Mouse (Mus musculus) limb, embryonic 15.5 days (tissue): ENCODE measurements at regions not wholly inside any gene's neighbourhood (a gene's known extent, or its start where the extent isn't known, plus 50 kb on each side); places are given as distances from the start of the nearest gene placed in this dataset.
A peak's percentile ranks its signal among the peaks of the same experiment; 100 is the strongest.

Experiments
- ATAC-seq: fragments of 200-750 bp; cut with Nextera tagmentation; 2 replicates; pipeline ENCODE4 v1.8.0; 2017; ENCODE audit warnings: low read depth, moderate TSS enrichment; ENCODE audit not compliant: insufficient number of reproducible peaks, low FRiP score, low TSS enrichment
- H3K27ac ChIP-seq: fragments of 300-500 bp; sonication (generic); 2 replicates; pipeline ENCODE4 v1.5.1; 2015; ENCODE audit warnings: moderate library complexity, mild to moderate bottlenecking, inconsistent platforms
- H3K27me3 ChIP-seq: fragments of 300-500 bp; sonication (generic); 2 replicates; pipeline ENCODE4 v1.6.1; 2015; ENCODE audit warnings: inconsistent platforms
- H3K36me3 ChIP-seq: fragments of 300-500 bp; sonication (generic); 2 replicates; pipeline ENCODE4 v1.6.1; 2015; ENCODE audit warnings: inconsistent platforms
- H3K4me1 ChIP-seq: fragments of 300-500 bp; sonication (generic); 2 replicates; pipeline ENCODE4 v1.6.1; 2015; ENCODE audit warnings: inconsistent platforms
- H3K4me2 ChIP-seq: fragments of 300-500 bp; sonication (generic); 2 replicates; pipeline ENCODE4 v1.6.1; 2015; ENCODE audit warnings: mild to moderate bottlenecking, inconsistent platforms
- H3K4me3 ChIP-seq: fragments of 300-500 bp; sonication (generic); 2 replicates; pipeline ENCODE4 v1.5.1; 2015; ENCODE audit warnings: mild to moderate bottlenecking, inconsistent platforms
- H3K9ac ChIP-seq: fragments of 300-500 bp; sonication (generic); 2 replicates; pipeline ENCODE4 v1.6.1; 2015; ENCODE audit warnings: inconsistent platforms
- H3K9me3 ChIP-seq: fragments of 300-500 bp; sonication (generic); 2 replicates; pipeline ENCODE4 v1.6.1; 2016; ENCODE audit warnings: inconsistent platforms
- WGBS: fragments of 180-500 bp; shearing (Covaris S2); methylation state at CpG from one replicate; pipeline ENCODE4 v1.1.7; 2015; 5-methylcytosine and 5-hydroxymethylcytosine counted together

DNA sequence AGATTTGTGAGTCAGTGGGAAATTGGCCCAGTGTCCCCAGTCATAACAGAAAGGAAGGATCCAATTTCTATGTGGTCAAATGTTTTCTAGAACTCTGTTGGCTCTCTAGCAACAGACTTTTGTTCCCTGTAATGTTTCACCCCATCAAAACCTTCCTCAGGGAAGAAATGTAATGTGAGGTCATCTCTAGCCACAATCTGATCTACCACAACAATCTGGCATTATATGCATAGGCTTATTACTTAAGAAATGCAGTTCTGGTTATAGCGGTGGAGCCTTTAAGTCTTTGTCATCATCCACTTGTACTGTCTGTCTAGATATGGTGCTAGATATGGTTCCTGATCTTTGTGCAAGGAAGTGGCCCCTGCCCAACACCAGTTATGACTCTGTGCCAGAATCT, 178.4 kb upstream of the Pdzrn3 start:
- Histone ChIP-seq H3K27ac (no peak overlapping the region), H3K36me3 (no peaks in the 10 kb centered on the region), H3K4me1 (no peaks in the 10 kb centered on the region), H3K27me3 (no peaks in the 10 kb centered on the region), H3K9me3 (no peaks in the 10 kb centered on the region), H3K4me2 (no peak overlapping the region), H3K4me3 (no peak overlapping the region), H3K9ac (no peak overlapping the region)
- 83% methylated on average over 1 of the region's 1 CpGs for WGBS
- ATAC-seq, result no peak

DNA sequence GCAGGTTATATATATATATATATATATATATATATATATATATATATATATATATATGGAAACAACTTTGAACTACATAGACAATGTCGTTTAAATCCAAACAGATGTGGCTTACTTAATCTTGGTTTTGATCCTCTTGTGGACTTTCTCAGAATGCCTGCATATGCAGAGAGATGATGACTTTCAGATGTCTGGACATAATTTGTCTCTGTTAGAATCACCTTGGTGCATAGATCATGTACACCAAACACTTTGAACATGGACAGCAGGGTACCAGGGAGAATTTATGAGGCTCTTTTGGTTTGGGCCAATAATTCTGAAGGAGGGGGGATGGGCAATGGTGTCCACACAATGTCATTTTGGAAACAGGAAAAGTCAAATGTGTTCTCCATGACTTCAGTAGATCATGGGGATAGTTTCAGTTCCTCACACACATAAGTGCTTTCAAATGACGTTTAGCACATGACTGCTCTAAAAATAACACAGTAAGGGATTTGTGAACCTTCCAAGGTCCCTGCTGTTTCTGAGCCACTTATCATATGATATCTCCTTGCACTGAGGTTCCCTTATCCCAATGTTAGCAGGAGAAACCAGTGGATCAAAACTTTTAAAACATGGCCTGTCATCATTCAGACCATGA, 177.4 kb upstream of the Pdzrn3 start:
- Histone ChIP-seq H3K4me2 (no peak overlapping the region), H3K27me3 (no peaks in the 10 kb centered on the region), H3K27ac (no peak overlapping the region), H3K4me3 (no peak overlapping the region), H3K9me3 (no peaks in the 10 kb centered on the region), H3K36me3 (no peaks in the 10 kb centered on the region), H3K4me1 (peaks cover 3% of the 10 kb centered on the region), H3K9ac (no peak overlapping the region)
- 19% methylated on average over 2 of the region's 2 CpGs for WGBS
- no peak for ATAC-seq

DNA sequence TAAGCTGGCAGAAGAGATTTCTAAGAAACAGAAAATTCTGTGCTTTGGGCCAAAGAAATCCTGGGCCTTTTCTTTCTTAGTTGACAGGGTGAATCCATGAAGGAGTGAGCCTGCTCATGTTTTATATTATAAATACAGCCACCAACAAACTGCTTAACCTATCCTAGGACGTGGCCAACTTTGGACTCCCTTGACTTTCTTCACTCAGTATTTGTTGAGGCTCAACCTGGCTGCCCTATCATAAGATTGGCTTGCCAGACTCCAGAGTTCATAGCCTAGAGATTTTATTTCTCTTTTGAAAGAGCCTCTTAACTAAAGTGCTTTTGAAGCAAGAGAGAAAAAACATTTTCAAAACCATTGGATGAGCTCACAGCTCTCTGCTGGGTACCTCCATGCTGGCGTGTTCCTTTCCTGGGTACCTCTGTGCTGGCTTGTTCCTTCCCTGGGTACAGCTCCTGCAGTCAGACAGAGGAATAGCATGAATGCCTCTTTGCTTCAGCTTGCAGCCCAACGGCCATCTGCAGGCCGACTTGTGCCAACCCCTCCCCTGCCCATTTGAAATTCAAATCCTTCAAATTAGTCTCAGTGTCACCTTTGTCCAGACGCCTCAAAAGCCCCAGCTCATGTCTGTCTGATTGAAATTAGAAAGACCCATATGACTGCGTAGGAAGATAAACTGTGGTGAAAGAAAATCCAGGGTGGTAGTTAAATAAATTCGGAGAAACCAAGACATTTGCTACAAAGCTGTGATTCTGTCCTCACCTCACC, 173.0 kb upstream of the Pdzrn3 start:
- H3K4me2 ChIP-seq, result no peak overlapping the region
- H3K27me3 ChIP-seq, result no peaks in the 10 kb centered on the region
- no peaks in the 10 kb centered on the region for H3K36me3 ChIP-seq
- H3K9ac ChIP-seq, result no peak overlapping the region
- no peak for ATAC-seq
- H3K27ac ChIP-seq, result no peak overlapping the region
- H3K4me3 ChIP-seq, result no peak overlapping the region
- H3K9me3 ChIP-seq, result no peaks in the 10 kb centered on the region
- peaks cover 3% of the 10 kb centered on the region for H3K4me1 ChIP-seq
- WGBS, result 38% methylated on average over 7 of the region's 7 CpGs

DNA sequence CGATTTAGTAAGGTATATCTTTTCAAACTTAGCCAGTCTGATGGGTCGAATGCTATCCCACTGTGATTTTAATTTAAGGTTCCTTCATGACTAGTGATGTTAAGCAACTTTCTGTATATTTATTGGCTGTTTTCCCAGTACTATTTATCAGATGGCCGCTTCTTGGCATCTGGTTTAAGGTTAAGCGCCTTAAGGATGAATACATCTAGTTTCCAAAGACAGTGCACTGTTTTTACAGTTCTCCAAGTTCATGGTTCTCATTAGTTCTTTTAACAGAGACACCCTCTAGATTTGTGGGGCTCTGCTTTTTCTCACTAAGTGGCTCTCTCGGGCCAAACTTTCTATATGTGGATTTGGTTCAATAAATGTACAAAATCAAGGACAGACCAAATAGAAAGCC, 159.9 kb upstream of the Pdzrn3 start:
- 65% methylated on average over 5 of the region's 5 CpGs for WGBS
- H3K4me2 ChIP-seq, result no peak overlapping the region
- no peaks in the 10 kb centered on the region for H3K36me3 ChIP-seq
- ATAC-seq, result no peak
- H3K4me3 ChIP-seq, result no peak overlapping the region
- H3K4me1 ChIP-seq, result peaks cover 5% of the 10 kb centered on the region; the same call in 1 of the 2 replicates
- H3K27me3 ChIP-seq, result no peaks in the 10 kb centered on the region
- H3K9me3 ChIP-seq, result no peaks in the 10 kb centered on the region
- H3K27ac ChIP-seq, result no peak overlapping the region
- H3K9ac ChIP-seq, result no peak overlapping the region

DNA sequence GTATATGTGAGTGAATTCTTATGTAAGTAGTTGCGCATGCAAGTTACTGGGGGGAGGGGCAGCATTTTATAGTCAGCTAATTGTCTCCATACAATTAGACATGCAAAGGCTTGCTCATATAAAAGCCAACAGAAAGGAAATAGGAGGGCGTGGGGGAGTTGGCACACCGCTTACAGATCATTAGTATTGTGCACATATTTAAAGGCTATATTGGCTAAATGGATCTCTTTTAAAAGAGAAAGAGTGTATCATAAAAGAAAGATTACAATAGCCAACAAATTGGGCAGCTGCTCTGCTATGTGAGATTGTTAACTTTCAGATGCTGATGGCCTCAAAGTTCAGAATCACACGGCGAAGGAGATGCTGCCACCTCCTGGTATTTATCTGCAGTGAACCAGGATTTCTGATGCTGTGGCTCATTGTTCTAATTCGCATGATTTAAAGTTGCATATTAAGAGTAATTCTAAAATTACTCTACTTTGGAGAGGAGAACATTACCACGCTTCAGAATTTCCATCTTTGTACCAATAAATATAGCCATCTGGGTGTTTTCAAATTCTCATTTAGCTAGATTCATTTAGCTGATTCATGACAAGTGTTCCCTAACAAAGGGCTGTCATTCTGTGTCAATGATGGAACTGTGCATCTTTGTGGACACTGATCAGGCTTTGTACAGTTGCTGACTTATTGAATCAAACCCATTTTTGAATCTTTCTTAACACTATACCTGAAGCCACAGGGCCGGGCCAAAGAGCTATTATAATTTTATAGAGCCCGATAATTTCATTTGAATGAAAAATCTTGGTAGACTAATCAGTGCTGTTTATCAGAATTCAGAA, 156.7 kb upstream of the Pdzrn3 start:
- 31% methylated on average over 9 of the region's 9 CpGs for WGBS
- no peak overlapping the region for H3K9ac ChIP-seq
- H3K36me3 ChIP-seq, result no peaks in the 10 kb centered on the region
- H3K4me1 ChIP-seq, result peaks cover 16% of the 10 kb centered on the region
- no peak overlapping the region for H3K27ac ChIP-seq
- no peak overlapping the region for H3K4me3 ChIP-seq
- no peaks in the 10 kb centered on the region for H3K27me3 ChIP-seq
- H3K9me3 ChIP-seq, result no peaks in the 10 kb centered on the region
- H3K4me2 ChIP-seq, result no peak overlapping the region
- ATAC-seq, result no peak

DNA sequence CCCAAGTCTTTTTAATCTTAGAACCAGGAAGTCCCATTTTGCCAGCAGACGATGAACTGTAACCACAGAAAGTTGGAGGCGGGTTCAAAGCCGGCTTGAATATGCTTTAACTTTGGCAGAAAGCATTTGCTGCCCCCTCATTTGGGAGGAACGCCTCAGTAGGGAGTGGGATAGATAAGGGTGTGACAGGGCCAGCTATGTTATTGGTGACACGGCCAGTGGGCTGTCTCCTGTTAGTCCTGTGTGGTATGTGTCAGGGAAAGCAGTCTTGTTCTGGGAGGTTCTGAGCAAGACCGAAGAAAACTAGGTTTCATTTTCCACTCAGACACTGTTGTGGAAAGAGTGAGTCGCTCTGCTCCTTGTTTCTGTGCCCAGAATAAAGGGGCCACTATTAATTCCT, 154.7 kb upstream of the Pdzrn3 start:
- Histone ChIP-seq H3K36me3 (no peaks in the 10 kb centered on the region), H3K4me2 (0 out of 2 replicates have a peak overlapping the region, but pooled peaks have one; percentile 5), H3K27ac (peak overlapping the region; percentile 61; the same call in 1 of the 2 replicates), H3K4me1 (peaks cover 16% of the 10 kb centered on the region), H3K27me3 (no peaks in the 10 kb centered on the region), H3K4me3 (no peak overlapping the region), H3K9ac (no peak overlapping the region), H3K9me3 (no peaks in the 10 kb centered on the region)
- WGBS, result 36% methylated on average over 7 of the region's 7 CpGs
- ATAC-seq, result peak; percentile 48; the same call in 1 of the 2 replicates

DNA sequence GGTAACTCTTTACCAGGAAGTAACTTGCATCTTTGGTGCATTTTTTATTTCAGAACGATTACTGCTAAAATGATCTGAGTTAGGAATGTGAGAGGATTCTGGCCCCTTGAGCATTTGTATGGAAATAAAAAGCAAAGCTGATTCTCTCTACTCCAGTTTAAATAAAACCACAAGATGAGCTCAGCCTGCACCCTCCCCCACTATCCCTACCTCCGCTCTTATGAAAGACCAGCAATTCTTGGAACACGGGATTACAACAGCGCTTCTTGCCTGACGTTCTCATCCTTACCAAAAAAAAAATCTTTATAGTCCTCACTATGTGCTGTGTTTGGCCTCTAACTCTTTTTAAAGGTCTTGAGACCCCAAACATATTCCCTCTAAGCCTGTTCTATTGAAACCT, 154.2 kb upstream of the Pdzrn3 start:
- no peak for ATAC-seq
- Histone ChIP-seq H3K4me2 (no peak overlapping the region), H3K36me3 (no peaks in the 10 kb centered on the region), H3K9me3 (no peaks in the 10 kb centered on the region), H3K27ac (no peak overlapping the region; the same call in 1 of the 2 replicates), H3K4me3 (no peak overlapping the region), H3K4me1 (peaks cover 16% of the 10 kb centered on the region), H3K27me3 (no peaks in the 10 kb centered on the region), H3K9ac (no peak overlapping the region)
- 53% methylated on average over 5 of the region's 5 CpGs for WGBS

DNA sequence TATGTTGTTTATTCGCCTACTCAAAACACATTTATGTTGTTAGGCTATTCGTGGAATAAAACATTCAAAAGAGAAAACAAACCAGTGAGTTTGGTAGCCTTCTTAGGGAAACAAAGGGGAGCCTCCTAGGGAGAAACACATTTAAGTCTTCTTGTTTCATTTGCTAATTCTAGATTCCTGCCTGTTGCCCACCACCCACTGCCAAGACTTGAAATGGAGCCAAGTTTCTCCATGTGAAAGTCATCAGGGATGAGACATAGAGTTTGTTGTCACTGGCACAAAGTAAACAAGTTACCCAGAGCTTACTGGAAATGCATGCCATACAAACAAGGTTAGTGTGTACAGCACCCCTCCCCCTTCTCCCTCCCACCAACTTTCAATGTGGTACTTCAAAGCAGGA, 147.4 kb upstream of the Pdzrn3 start:
- Histone ChIP-seq H3K4me3 (no peak overlapping the region), H3K9me3 (no peaks in the 10 kb centered on the region), H3K4me2 (no peak overlapping the region), H3K27ac (no peak overlapping the region), H3K4me1 (peaks cover 8% of the 10 kb centered on the region; the same call in 1 of the 2 replicates), H3K36me3 (no peaks in the 10 kb centered on the region), H3K27me3 (no peaks in the 10 kb centered on the region), H3K9ac (no peak overlapping the region)
- no peak for ATAC-seq
- 32% methylated on average over 2 of the region's 2 CpGs for WGBS

DNA sequence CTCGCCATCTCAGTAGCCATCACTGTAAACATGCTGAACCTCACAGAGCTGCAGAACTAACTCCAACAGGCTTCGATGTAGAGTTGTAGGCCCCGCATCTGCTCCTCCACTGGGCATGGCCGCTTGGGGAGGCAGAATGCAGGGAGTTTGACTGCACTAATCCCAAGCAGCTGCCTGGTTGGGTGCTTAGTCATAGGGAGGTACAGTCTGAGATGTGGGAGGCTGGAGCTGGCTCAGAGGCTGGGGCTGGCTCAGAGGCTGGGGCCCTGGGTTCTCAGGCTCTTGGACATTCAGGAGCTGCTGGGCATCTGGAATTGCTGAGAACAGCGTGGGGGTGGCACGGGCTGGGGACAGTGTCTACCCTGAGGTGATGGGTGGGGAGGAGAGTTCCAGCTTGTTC, 143.6 kb upstream of the Pdzrn3 start:
- no peak overlapping the region for H3K4me2 ChIP-seq
- no peak overlapping the region for H3K9ac ChIP-seq
- 85% methylated on average over 6 of the region's 6 CpGs for WGBS
- H3K4me1 ChIP-seq, result peaks cover 17% of the 10 kb centered on the region
- H3K27ac ChIP-seq, result no peak overlapping the region
- no peaks in the 10 kb centered on the region for H3K9me3 ChIP-seq
- no peak overlapping the region for H3K4me3 ChIP-seq
- ATAC-seq, result no peak
- H3K36me3 ChIP-seq, result no peaks in the 10 kb centered on the region
- no peaks in the 10 kb centered on the region for H3K27me3 ChIP-seq

DNA sequence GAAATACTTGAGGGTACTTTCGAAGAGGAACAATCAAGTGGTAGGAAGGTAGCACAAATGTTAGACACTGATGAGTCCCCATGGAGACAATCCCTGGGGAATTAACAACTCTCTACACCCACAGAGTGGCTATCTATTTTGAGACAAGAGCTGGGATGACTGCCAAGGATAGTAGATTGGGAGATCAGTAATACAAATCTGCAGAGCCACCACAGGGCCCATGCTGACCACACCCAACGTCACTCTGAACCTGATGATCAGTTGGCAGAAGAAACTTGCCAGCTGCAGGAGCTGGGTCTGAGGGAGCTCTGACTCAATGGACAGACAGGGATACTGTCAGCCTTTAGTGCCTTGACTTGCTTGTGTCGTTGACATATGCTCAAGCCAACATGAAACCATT, 143.1 kb upstream of the Pdzrn3 start:
- H3K9me3 ChIP-seq, result no peaks in the 10 kb centered on the region
- H3K4me2 ChIP-seq, result no peak overlapping the region
- H3K27me3 ChIP-seq, result no peaks in the 10 kb centered on the region
- no peak overlapping the region for H3K27ac ChIP-seq
- ATAC-seq, result no peak
- H3K9ac ChIP-seq, result no peak overlapping the region
- peaks cover 17% of the 10 kb centered on the region for H3K4me1 ChIP-seq
- 89% methylated on average over 3 of the region's 3 CpGs for WGBS
- H3K36me3 ChIP-seq, result no peaks in the 10 kb centered on the region
- no peak overlapping the region for H3K4me3 ChIP-seq

DNA sequence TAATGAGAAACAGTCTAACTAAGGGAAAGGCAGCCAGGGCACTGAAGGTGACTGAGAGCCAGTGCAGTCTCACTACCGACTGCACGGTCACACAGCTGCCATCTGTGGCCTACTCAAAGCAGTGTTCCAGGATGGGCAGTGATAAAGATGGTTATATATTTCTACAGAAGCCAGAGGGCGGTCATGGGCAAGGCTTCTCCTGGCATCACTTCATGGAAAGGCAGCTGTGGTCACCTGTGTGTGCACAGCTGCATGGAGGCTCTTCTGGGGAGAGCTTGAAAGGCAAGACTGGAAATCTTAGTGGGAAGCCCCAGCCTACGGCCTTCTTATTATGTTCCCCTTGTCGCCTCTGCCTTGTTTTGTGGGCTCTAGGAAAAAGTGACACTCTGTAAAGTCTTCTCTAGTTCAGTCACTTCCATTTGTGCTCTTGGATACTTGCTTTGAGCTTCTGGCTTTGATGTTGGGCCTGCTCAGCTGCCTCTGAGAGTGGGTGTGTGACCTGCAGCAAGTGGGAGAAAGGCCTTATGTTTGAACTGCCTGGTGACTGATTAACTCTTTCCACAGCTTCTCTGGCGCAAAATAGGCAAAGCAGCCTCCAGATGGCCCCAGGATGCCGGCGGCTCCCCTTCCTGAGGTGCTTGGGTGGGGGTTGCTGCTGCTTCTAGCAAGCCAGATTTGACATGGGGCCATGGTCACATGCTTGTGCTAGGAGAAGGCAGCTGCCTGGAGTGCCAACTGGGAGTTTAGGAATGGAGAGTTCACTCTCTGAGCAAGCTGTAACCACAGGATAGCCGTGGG, 141.4 kb upstream of the Pdzrn3 start:
- Histone ChIP-seq H3K36me3 (no peaks in the 10 kb centered on the region), H3K27me3 (no peaks in the 10 kb centered on the region), H3K4me2 (no peak overlapping the region), H3K27ac (peak overlapping the region; percentile 68), H3K9me3 (no peaks in the 10 kb centered on the region), H3K9ac (no peak overlapping the region), H3K4me1 (peaks cover 11% of the 10 kb centered on the region), H3K4me3 (no peak overlapping the region)
- ATAC-seq, result peak; percentile 58; the same call in 1 of the 2 replicates
- 39% methylated on average over 9 of the region's 9 CpGs for WGBS
